8 mouse cellular contexts compared by ENCODE assay signal in genomic region chr11:49764639-49765299, GRCm38 (mm10). TPM values are rescaled to one million over a fixed set of nuclear protein-coding genes. Genes with fewer than 3 reads are reported as not detected.
A peak's percentile ranks its signal among the peaks of the same experiment; 100 is the strongest.
DNase-seq lines count a peak whose midpoint lies in the region; ATAC-seq and TF ChIP-seq lines count a peak whose summit lies in the region.

No protein-coding gene starts in this region.

- H3K36me3 ChIP-seq in kidney, adult 2 months (ENCODE audit: control insufficient read depth, insufficient read depth, low read length), result no peaks in the 10 kb centered on the region

- no peak overlapping the region for H3K4me3 ChIP-seq in kidney, adult 2 months (ENCODE audit: insufficient read depth, low read depth, low read length)

- H3K27me3 ChIP-seq in kidney, adult 2 months (replicated peaks; ENCODE audit: control insufficient read depth, insufficient read depth, low read length), result no peaks in the 10 kb centered on the region

- peak; percentile 36 for DNase-seq in ovary, postnatal 14 days (ENCODE audit: low spot score)
- no peak for DNase-seq in ovary, postnatal 10 days (ENCODE audit: low spot score)
- peak; percentile 10 for DNase-seq in brain, embryonic 18.5 days (ENCODE audit: low read depth, low spot score)
- DNase-seq in kidney, adult 2 months, result peak; percentile 89
- peak; percentile 33 for DNase-seq in lung, postnatal 14 days
- peak; percentile 58 for DNase-seq in yolk sac, embryonic 10.5 days (ENCODE audit: low spot score)
- no peak for DNase-seq in layer of hippocampus, adult 9-10 months (ENCODE audit: low spot score)

- 0 out of 2 replicates have a peak, but pooled peaks have one; percentile 17 for ATAC-seq in granulocyte monocyte progenitor cell, adult 5-6 weeks (replicated peaks; ENCODE audit: poor library complexity, severe bottlenecking)

- 23% methylated on average over 8 of the region's 8 CpGs for WGBS in kidney, adult 2 months

- peak overlapping the region; percentile 43; the same call in 1 of the 2 replicates for H3K27ac ChIP-seq in kidney, adult 2 months (ENCODE audit: insufficient read depth, low read depth, low read length)

- H3K4me1 ChIP-seq in kidney, adult 2 months (ENCODE audit: control insufficient read depth, insufficient read depth, low read length), result 0 out of 2 replicates have a peak, but pooled peaks cover 4% of the 10 kb centered on the region

- no peak for TF ChIP-seq CTCF in kidney, adult 2 months (conservative IDR thresholded peaks at IDR 0.05; ENCODE audit: insufficient read depth, insufficient read length, low read depth, low read length)

- no peak for TF ChIP-seq POLR2A in kidney, adult 2 months (IDR thresholded peaks at IDR 0.05; ENCODE audit: low read depth, low read length)

RNA-seq across cellular contexts. Expression of gene Gfpt2, which starts 29.2 kb away (rescaled TPM):
- 0.21 and 0.58 TPM in 2 replicates for total RNA-seq in granulocyte monocyte progenitor cell, adult 5-6 weeks (2014; fragmentation: Nextera tagmentation)
- total RNA-seq in granulocyte monocyte progenitor cell, adult 5-6 weeks (2017), result 0.13 TPM in 1 of 2 replicates, not detected in the other
- polyA plus RNA-seq in kidney, adult 2 months (2012; rRNA removed), result 7.1 and 7.9 TPM in 2 replicates

RNA-seq across cellular contexts. Expression of gene Cnot6, which starts 52.2 kb away (rescaled TPM):
- total RNA-seq in granulocyte monocyte progenitor cell, adult 5-6 weeks (2014; fragmentation: Nextera tagmentation), result 73.3 and 77.8 TPM in 2 replicates
- total RNA-seq in granulocyte monocyte progenitor cell, adult 5-6 weeks (2017), result 42.2 and 52.8 TPM in 2 replicates
- 10.5 and 14.1 TPM in 2 replicates for polyA plus RNA-seq in kidney, adult 2 months (2012; rRNA removed)

Comparison
In these comparisons a context has a peak if more than half of its experiments do, and no peak if none do; other contexts are left out.
1. DNase-seq: peak in ovary, postnatal 14 days (single experiment), brain, embryonic 18.5 days (single experiment), kidney, adult 2 months (single experiment), lung, postnatal 14 days (single experiment) and yolk sac, embryonic 10.5 days (single experiment); none in ovary, postnatal 10 days (single experiment) and layer of hippocampus, adult 9-10 months (single experiment).